9 mouse cellular contexts compared by ENCODE assay signal in genomic region chr4:119733942-119734341, GRCm38 (mm10). TPM values are rescaled to one million over a fixed set of nuclear protein-coding genes. Genes with fewer than 3 reads are reported as not detected.
DNase-seq lines count a peak whose midpoint lies in the region; ATAC-seq and TF ChIP-seq lines count a peak whose summit lies in the region.
"Had no signal": no experiment of that assay in that cellular context is flagged by ENCODE, and none has a peak within 500 bp of the region (broad histone marks: within the 10 kb centered on the region; RNA-seq: fewer than 3 reads in every experiment).

No protein-coding gene starts in this region.

- peak overlapping the region; percentile 99 for H3K4me2 ChIP-seq in embryonic facial prominence, embryonic 13.5 days
- H3K4me2 ChIP-seq in liver, embryonic 15.5 days, result peak overlapping the region; percentile 83
- peak overlapping the region; percentile 99 for H3K4me2 ChIP-seq in stomach, embryonic 15.5 days

- no peak for TF ChIP-seq CTCF in ES-Bruce4 (IDR thresholded peaks at IDR 0.05; ENCODE audit: low read depth, low read length)

- H3K9me3 ChIP-seq in ES-Bruce4 (replicated peaks; ENCODE audit: control insufficient read depth, insufficient read depth, low read length, poor library complexity, severe bottlenecking), result no peaks in the 10 kb centered on the region
- H3K9me3 ChIP-seq in embryonic facial prominence, embryonic 13.5 days, result no peaks in the 10 kb centered on the region
- H3K9me3 ChIP-seq in hindbrain, embryonic 10.5 days, result no peaks in the 10 kb centered on the region
- no peaks in the 10 kb centered on the region for H3K9me3 ChIP-seq in liver, embryonic 15.5 days (replicated peaks)
- no peaks in the 10 kb centered on the region for H3K9me3 ChIP-seq in stomach, embryonic 15.5 days

- H3K27me3 ChIP-seq in ES-Bruce4 (ENCODE audit: control insufficient read depth, insufficient read depth, low read length, poor library complexity, severe bottlenecking), result no peaks in the 10 kb centered on the region; the same call in 1 of the 2 replicates
- peaks cover 37% of the 10 kb centered on the region for H3K27me3 ChIP-seq in embryonic facial prominence, embryonic 13.5 days
- peaks cover 39% of the 10 kb centered on the region for H3K27me3 ChIP-seq in hindbrain, embryonic 10.5 days (ENCODE audit: insufficient read depth, poor library complexity, severe bottlenecking)
- peaks cover 32% of the 10 kb centered on the region for H3K27me3 ChIP-seq in liver, embryonic 15.5 days
- peaks cover 6% of the 10 kb centered on the region for H3K27me3 ChIP-seq in stomach, embryonic 15.5 days (replicated peaks)

- H3K9ac ChIP-seq in ES-Bruce4 (ENCODE audit: low read depth, poor library complexity, severe bottlenecking), result peak overlapping the region; percentile 31
- H3K9ac ChIP-seq in embryonic facial prominence, embryonic 13.5 days, result peak overlapping the region; percentile 73
- H3K9ac ChIP-seq in liver, embryonic 15.5 days, result no peak overlapping the region; the same call in 1 of the 2 replicates
- H3K9ac ChIP-seq in stomach, embryonic 15.5 days, result peak overlapping the region; percentile 63

- H3K4me1 ChIP-seq in ES-Bruce4 (ENCODE audit: control insufficient read depth, insufficient read depth, low read length), result no peaks in the 10 kb centered on the region
- no peaks in the 10 kb centered on the region for H3K4me1 ChIP-seq in embryonic facial prominence, embryonic 13.5 days
- peaks cover 14% of the 10 kb centered on the region for H3K4me1 ChIP-seq in hindbrain, embryonic 10.5 days (replicated peaks)
- peaks cover 14% of the 10 kb centered on the region for H3K4me1 ChIP-seq in liver, embryonic 15.5 days (replicated peaks)
- H3K4me1 ChIP-seq in stomach, embryonic 15.5 days, result 0 out of 2 replicates have a peak, but pooled peaks cover 6% of the 10 kb centered on the region

- peak; percentile 21 for DNase-seq in gastrocnemius, adult 18-20 months (ENCODE audit: low spot score)
- no peak for DNase-seq in gastrocnemius, postnatal 25 days
- no peak for DNase-seq in hindbrain, embryonic 10.5 days (ENCODE audit: low spot score)
- DNase-seq in spleen, postnatal 36 days (ENCODE audit: low spot score in 2 of 2), result no peak

- no peaks in the 10 kb centered on the region for H3K36me3 ChIP-seq in ES-Bruce4 (ENCODE audit: control insufficient read depth, insufficient read depth, low read length, poor library complexity, severe bottlenecking)
- no peaks in the 10 kb centered on the region for H3K36me3 ChIP-seq in embryonic facial prominence, embryonic 13.5 days
- H3K36me3 ChIP-seq in hindbrain, embryonic 10.5 days, result no peaks in the 10 kb centered on the region
- H3K36me3 ChIP-seq in liver, embryonic 15.5 days (replicated peaks), result no peaks in the 10 kb centered on the region
- no peaks in the 10 kb centered on the region for H3K36me3 ChIP-seq in stomach, embryonic 15.5 days

- no peak for TF ChIP-seq EP300 in ES-Bruce4 (IDR thresholded peaks at IDR 0.05; ENCODE audit: insufficient read depth, low read depth, low read length)

- WGBS in embryonic facial prominence, embryonic 13.5 days, result under 1% methylated on average over 44 of the region's 44 CpGs
- WGBS in hindbrain, embryonic 10.5 days, result under 1% methylated on average over 44 of the region's 44 CpGs
- WGBS in liver, embryonic 15.5 days (ENCODE audit: insufficient replicate concordance), result 2% methylated on average over 44 of the region's 44 CpGs
- WGBS in stomach, embryonic 15.5 days, result under 1% methylated on average over 44 of the region's 44 CpGs

- H3K4me3 ChIP-seq in ES-Bruce4 (ENCODE audit: low read depth, low read length), result peak overlapping the region; percentile 56
- H3K4me3 ChIP-seq in embryonic facial prominence, embryonic 13.5 days, result peak overlapping the region; percentile 76
- H3K4me3 ChIP-seq in hindbrain, embryonic 10.5 days, result peak overlapping the region; percentile 83
- peak overlapping the region; percentile 63 for H3K4me3 ChIP-seq in liver, embryonic 15.5 days (replicated peaks)
- peak overlapping the region; percentile 79 for H3K4me3 ChIP-seq in stomach, embryonic 15.5 days (replicated peaks)

- no peak for TF ChIP-seq POLR2A in ES-Bruce4 (IDR thresholded peaks at IDR 0.05; ENCODE audit: insufficient read depth, low read length)

- 0 out of 2 replicates have a peak, but pooled peaks have one; percentile 15 for ATAC-seq in embryonic facial prominence, embryonic 13.5 days (ENCODE audit: insufficient number of reproducible peaks, insufficient read depth, low FRiP score, low TSS enrichment, low read depth)
- peak; percentile 19; the same call in 1 of the 2 replicates for ATAC-seq in liver, embryonic 15.5 days (ENCODE audit: insufficient read depth)
- ATAC-seq in stomach, embryonic 15.5 days (ENCODE audit: insufficient read depth, low FRiP score, low read depth), result no peak

- H3K27ac ChIP-seq in ES-Bruce4 (ENCODE audit: insufficient read depth, low read length), result no peak overlapping the region
- no peak overlapping the region for H3K27ac ChIP-seq in embryonic facial prominence, embryonic 13.5 days
- H3K27ac ChIP-seq in hindbrain, embryonic 10.5 days, result 0 out of 2 replicates have a peak overlapping the region, but pooled peaks have one; percentile 40
- H3K27ac ChIP-seq in liver, embryonic 15.5 days (replicated peaks), result no peak overlapping the region
- H3K27ac ChIP-seq in stomach, embryonic 15.5 days, result no peak overlapping the region

RNA-seq across cellular contexts. Expression of gene Hivep3, which starts 0.4 kb away (rescaled TPM):
- total RNA-seq in gastrocnemius, adult 18-20 months (2021), result 1 to 10 TPM; 3.0 to 5.6 TPM
- 1 to 10 TPM; 2.4 TPM for total RNA-seq in gastrocnemius, postnatal 25 days (2021)
- polyA plus RNA-seq in ES-Bruce4 (2011; ENCODE audit: insufficient read depth, insufficient read length, low read depth, missing spikeins), result 0.79 and 1.4 TPM in 2 replicates
- 3.6 and 3.7 TPM in 2 replicates for polyA plus RNA-seq in embryonic facial prominence, embryonic 13.5 days (2015; fragmentation: Nextera tagmentation; extraction: Ambion mirVana)
- polyA plus RNA-seq in hindbrain, embryonic 10.5 days (2016; fragmentation: Nextera tagmentation; extraction: Ambion mirVana), result 0.47 and 2.1 TPM in 2 replicates
- 1.9 and 2.2 TPM in 2 replicates for polyA plus RNA-seq in liver, embryonic 15.5 days (2015; fragmentation: Nextera tagmentation; extraction: Ambion mirVana)
- polyA plus RNA-seq in stomach, embryonic 15.5 days (2015; fragmentation: Nextera tagmentation; extraction: Ambion mirVana), result 6.9 and 7.8 TPM in 2 replicates
- total RNA-seq: MEL had no signal
